Mouse (Mus musculus): ENCODE data around the gene 1700102P08Rik.
A peak's percentile ranks its signal among the peaks of the same experiment; 100 is the strongest.

The 1700102P08Rik gene

DNA sequence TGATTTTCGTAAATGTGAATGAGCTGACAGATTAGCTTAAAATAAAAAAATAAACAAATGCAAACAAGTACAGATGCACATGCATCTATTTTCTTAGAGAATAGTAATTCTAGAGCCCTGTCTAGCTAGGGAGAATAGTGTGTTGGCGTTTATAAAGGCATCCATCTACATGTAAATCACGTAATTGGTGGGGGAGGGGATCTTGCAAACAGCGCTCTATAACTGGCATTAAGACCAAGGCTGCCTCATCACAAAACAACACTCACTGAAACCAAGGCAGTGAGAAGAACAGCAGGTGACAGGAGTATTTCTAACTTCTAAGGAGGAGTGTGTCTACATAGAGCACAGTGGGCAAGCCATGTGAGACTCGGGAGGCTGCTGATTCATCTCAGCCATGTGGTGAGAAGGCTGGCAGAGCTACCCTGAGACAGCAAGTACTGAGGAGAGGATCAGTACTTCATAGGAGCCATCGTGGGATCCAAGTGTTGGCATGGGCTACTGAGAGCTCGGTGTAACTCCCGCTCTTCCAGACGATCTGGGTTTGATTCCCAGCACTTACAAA is 18.9 kb downstream of the 1700102P08Rik start:
- no peak for DNase-seq (ENCODE audit: low read depth, low spot score)

DNA sequence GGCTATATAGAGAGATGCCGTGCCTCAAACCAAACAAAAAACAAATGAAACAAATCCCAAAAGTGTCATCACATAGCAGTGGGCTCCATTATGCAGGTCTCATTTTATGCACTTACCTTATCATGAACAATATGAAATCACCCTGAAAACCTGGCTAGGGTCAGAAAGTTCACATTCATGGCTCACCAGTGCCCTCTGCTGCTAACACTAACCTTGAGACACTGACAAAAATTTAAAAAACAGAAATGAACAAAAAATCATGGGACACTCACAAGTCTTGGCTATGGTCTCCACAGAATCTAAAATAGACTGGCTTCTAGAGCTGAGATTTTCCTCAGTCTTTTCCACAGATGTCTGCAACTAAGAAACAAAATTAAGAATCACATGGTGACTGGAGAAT is 19.6 kb downstream of the 1700102P08Rik start:
- DNase-seq (ENCODE audit: low read depth, low spot score): no peak

DNA sequence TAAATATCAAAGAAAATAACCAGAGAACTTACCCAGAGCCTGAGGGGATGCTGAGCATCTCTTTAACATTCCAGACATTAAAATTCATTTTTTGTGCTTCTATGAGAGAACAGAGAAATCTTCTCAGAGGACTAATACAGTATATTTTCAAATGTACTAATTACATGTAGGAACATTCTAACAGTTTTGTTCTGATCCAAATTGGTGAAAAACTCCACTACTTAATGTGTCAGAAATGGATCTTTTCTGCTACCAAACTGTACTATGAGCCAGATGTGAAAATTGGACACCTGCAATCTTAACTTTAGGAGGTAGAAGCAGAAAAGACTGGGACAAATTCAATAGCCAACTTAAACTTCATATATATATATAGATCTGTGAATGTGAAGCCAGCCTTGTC is 35.8 kb downstream of the 1700102P08Rik start, which contains the start of gene Ccdc36:
Gene Ccdc36 (minus strand): TSS at position 101 of the 400 bp plus-strand sequence.
- DNase-seq (ENCODE audit: low read depth, low spot score): no peak

DNA sequence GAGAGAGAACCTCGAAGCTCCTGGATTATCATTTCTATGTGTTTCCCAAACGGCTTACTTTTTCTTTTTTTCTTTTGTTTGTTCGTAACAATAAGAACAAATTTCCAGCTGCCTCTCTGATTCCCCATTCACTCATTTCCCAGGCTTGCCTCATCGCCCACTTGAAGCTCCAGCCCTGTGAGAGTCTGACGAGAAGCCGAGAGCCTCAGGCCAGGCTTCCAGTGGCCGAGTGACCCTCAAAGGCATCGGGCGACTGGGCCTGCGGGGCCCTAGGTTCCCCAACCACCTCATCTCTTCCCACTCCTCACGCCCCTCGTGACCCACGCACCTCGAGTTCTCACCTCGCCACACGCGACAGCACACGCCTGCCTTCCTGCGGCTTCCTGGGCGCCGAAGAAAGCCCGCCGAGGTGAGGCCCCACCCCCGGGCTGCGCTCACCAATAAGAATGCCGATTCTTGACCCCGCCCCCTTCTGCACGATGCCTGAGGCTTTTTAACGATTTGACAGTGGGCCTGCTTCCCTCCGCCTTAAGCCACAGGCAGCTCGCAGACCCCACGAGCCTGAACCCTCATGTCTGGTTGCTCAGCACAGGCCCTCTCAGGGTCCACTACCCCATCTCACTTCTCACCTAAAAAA is 38.9 kb downstream of the 1700102P08Rik start:
- DNase-seq (ENCODE audit: low read depth, low spot score): no peak

DNA sequence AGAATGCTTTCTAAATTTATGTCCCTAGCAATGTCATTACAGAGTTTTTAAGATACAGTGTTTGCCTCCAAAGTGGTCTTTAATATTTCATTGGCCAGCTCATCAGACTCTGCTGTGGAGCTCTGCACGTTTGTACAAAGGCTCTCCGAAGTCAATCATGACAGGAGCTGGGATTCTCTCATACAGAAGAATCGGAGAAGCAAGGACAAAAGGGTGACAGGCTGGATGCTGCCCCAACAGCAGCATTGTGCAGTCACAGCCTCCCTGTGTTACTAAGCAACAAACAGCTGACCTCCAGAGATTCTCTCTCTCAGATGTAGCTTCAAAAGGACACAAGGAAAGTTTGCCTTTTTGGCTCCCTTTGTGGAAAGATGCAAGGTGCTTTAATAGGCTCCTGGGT is 43.6 kb downstream of the 1700102P08Rik start, which contains the start of gene BC048562:
Gene BC048562 (plus strand): TSS at position 301 of the 400 bp plus-strand sequence.
- no peak for DNase-seq (ENCODE audit: low read depth, low spot score)

DNA sequence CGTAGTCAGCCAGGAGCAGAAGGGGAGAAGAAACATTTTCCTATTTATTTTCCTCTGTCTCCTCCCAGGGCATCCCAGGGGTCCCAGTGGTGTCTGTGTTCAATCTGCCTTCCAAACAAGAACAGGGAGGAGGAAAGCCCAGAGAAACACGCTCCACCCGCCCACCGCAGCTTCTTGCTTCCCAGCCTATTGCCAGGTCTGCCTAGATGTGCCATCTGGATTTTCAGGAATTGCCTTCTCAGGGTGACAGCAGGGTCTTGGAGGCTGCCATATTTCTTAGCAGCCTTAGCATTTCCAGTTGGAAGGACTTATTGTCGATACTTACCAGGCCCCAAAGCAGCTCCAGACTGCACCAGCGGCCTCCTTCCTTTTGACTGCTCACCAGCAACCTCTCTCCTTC is 46.6 kb downstream of the 1700102P08Rik start:
- DNase-seq (ENCODE audit: low read depth, low spot score): no peak

DNA sequence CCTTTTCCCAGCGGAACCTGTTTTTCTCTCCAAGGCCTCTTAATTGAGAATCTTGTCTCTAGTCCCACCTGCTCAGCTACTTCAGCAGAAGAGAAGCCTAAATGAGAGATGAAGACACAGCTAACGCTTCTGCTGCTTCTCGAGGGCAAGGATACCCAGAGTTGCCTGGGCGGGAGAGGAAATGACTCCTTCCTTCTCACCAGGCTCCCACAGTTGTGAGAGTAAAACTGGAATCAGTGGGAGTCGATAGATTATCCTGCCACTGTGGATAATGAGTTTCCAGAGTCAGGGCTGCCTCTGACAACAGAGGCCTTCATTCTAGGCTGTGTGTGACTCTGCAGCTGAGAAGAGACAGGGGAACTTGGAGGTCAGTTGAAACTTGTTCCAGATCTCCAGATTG is 47.9 kb downstream of the 1700102P08Rik start:
- no peak for DNase-seq (ENCODE audit: low read depth, low spot score)

DNA sequence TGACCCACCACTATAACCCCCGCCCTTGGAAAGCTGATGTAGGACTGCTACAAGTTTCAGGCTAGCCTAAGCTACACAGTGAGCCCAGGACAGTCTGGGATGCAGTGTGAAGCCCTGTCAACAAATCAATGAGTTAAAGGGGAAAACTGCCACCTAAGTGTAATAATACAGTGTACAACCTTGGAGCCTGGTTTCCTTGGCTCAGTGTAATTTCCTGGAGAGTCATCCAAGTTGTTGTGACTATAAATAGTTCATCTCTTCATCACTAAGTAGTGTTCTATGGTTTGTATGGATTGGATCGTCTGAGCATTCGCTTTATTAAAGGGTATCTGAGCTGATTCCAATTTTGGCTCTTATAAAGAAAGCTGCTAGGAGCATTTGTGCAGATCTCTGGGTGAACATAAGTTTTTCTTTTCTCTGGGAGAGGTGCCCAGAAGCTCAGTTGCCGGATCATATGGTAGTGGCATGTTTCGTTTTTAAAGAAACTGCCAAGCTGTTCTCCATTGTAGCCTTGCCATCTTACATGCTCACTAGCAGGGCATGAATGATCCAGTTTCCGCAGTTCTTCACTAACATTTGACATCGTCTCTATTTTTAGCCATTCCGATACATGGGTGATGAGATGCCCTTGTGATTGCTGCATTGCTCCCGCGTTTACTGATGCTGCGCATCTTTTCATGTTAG is 48.8 kb downstream of the 1700102P08Rik start:
- no peak for DNase-seq (ENCODE audit: low read depth, low spot score)

DNA sequence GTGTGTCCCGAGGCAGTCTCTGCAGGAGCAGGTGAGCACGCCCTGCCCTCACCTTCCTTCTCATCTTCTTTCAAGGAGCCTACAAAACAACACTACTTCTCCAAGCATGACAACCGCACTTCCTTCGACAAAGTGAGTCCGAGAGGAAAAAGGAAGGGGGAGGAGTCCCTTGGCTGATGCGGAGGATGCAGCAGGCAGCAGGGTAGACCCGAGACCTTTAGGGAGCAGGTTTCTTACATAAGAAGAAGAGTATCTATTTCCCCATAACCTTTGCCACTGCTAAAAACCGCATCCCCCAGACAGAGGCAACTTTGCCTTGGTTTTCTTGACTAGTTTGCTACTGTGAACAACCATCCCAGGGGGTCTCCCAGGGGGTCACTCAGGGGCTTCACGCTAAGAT is 52.5 kb downstream of the 1700102P08Rik start:
- no peak for DNase-seq (ENCODE audit: low read depth, low spot score)

DNA sequence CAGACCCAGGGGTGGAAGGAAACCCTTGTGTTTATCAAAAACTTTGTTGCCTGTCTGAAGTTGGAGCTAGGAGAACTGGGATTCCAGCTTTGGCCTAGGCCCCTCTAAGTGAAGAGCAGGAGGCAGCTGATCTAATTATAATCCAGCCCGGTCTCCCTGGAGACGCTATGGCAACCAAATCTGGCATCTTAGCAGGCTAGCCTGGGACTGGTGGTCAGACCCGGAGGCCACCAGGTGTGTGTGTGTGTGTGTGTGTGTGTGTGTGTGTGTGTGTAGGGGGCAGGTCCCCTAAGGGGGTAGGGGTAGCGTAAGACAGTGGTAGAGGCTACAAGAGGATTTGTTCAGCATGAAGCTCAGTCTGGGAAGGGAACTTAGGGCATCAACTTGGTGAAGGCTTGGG is 57.3 kb downstream of the 1700102P08Rik start:
- no peak for DNase-seq (ENCODE audit: low read depth, low spot score)

DNA sequence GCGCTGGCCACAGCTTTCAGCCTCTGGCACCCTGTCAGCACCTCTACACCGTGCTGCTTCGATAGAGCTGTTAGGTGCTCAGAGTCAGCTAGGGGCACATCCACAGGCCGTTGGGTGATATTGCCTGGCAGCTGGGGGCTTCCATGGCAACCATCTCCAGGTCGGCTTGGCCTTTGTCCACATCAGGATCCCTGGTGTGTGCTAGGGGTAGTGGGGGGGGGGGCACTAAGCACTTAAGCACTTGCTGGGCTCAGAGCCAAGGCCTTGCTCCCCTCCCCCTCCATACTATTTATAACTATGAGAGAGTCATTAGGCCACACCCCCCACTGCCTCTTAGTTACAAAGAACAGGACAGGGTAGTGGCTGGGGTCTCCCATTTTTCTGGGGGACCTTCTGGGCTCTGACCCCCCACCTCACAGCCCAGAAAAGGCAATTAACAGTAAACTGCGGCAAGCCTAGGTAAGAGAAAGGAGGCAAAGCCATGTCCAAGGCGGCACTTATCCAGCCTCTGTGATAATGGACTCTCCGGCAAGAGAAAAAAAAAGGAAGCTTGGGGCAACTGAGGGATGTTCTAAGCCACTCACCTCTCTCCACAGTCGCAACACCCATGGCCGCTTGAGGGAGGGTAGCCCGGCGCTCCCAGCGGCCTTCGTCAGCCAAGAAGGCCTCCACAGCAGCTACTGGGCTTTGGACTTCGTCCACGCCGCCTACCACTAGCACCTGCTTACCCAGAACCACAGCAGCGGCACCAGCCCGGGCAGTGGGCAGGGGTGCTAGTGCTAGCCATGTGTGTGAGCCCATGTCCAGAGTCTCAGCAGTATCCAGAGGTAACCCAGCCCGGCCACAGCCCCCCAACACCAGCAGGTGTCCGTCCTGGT is 57.9 kb downstream of the 1700102P08Rik start:
- no peak for DNase-seq (ENCODE audit: low read depth, low spot score)

DNA sequence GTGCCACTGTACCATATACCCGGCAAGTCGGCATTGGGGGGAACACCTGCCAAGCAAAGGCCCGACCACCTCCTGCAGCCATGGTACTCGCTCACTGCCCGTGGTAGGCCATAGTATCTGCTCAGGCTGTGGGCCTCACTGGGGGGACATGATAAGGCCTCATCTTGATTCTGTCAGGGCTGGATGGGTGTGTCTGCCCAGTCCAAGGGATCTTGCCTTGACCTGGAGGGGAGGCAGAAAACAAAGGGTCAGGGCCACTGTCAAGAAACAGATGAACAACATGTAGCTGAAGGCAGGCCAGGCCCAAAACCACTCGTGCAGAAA is 58.5 kb downstream of the 1700102P08Rik start:
- DNase-seq (ENCODE audit: low read depth, low spot score): no peak

DNA sequence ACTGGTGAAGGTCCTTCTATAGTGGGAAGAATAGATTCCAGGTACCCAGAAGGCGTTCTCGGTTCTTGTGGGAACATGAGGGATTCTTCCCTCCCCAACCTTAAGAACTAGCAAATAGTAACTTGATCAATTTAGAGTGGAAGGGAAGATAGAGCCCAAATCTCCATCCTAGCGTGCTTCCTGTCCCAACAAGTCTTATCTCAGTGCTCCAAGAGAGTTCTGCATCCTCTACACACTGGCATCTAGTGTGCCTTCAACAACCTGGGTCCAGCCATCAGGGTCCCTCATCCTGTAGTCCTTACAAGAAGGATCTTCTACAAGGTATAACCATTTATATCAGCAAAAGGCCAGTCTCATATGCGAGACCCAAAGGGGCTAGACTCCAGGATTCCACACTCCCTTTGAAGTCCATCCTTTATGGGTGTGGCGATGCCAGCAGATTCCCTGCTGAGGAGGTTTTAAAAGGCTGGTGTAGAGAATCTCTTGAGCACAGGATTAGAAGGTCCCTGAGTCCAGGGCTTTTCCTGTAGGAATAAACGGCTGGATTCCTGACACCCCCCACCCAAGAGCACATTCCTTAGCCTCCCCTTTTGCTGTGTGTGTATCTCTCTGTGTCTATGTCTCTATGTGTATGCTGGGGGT is 59.0 kb downstream of the 1700102P08Rik start:
- DNase-seq (ENCODE audit: low read depth, low spot score): no peak

DNA sequence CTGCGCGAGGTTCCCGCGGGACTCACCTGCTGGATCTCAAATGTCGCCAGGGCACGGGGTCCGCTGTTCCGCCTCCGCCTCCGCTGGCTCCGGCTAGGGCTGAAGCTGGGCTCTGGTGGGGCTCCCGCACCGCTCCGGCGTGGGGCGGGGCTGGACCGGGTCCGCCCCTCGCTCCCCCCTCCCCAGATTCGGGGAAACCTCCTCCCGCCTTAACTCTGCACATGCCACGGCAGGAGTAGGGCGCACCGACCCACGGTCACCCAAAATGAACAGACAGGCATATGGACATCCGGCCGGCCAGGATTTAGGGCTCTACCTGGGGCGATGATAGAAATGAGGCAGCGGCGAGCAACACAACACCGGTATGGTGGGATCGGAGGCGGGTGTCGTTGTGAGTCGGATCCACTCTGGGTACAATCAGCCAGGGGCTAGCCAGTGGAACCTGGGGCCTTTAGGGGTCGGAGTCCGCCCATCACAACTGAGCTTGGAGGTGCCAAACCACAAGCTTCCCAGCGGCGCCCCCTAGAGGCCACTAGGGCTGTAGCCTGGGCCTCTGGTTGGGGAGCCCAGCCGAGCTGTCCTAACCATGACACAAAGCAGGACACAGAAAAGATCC is 59.8 kb downstream of the 1700102P08Rik start:
- peak; percentile 79 for DNase-seq (ENCODE audit: low read depth, low spot score)

DNA sequence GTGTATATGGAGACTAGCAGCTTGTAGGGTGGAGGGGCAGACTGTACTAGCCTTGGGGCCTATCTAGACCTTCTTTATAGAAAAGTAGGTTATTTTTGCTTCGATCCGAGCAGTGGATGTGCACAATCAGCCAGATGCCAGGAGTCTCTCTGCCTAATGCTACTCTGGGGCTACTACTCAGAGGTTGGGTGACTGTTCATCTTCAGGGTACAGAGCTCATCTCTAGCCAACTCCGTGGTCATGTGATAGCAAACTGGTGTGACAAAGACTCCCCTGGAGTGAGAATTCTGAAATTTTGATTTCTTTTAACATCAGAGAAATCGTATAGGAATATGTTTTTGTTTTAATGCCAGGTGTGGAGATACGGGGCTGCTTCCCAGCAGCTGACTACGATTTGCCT is 60.3 kb downstream of the 1700102P08Rik start:
- no peak for DNase-seq (ENCODE audit: low read depth, low spot score)

DNA sequence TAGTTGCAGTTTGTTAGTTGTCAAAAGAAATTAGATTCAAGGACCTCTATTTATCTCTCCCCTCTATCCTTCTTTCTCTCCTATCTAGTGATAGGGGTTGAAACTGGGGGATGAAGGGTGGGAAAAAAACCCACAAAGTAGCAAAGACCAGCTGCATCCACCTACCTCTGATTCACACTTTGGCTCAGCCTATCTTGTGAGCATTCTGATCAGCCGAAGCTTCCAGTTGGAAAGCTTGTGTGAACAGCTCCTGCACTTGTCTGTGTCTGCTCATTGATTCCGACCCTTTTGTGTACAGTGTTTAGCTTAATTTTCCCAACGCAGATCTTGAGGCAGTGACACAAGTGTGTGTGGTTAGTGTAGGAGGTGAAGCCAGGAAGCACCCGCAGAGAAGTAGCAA is 60.9 kb downstream of the 1700102P08Rik start:
- no peak for DNase-seq (ENCODE audit: low read depth, low spot score)

DNA sequence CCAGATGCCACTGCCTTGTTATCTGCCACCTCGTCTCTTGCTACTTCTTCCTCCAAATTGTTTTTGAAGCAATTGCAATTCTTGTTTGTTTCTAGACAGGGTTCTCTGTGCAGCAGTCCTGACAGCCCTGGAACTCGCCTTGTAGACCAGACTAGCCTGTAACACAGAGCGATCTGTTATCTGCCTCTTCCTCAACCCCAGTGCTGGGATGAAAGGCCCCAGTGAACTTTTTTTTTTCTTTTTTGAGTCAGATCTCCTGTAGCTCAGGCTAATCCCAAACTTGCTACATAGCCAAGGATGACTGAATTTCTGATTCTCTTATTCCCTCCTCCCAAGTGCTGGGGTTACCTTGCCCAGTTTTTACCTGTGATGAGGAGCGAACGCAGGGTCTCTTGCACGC is 61.8 kb downstream of the 1700102P08Rik start:
- DNase-seq (ENCODE audit: low read depth, low spot score): no peak

DNA sequence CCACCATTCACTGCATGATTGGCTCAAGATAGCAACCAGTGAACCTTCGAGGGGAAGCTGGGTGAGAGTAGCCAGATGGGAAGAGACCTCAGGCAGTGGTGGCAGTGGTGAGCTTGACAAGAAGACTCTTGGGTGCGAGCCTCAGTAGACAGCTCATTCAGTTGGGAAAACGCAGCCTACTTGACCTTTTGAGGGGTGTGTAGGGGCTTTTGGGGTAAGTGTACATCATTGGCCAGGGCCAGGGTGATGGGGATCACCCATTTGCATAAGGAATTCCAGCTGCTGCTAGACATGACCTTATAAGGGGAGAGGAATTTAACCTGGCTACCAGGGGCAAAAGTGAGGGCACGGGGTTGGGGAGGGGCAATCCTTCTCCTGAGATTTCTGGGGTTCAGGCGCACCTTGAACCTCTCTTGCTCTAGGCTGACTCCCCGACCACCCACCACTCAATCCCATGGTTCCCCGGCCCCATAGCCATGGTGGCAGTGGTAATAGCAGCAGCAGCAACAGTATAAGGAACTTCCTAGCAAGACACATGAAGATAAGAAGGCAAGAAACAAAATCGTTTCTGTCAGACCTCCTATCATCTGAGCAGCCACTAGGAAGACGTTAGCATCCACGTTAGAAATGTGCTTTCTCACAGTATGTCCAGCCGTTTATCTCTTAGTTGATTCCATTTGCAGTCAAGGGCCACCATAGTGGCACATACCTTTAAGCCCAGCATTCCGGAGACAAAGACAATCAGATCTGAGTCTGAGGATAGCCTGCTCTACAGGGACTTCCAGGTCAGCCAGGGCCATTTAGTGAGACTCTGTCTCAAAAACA is 63.4 kb downstream of the 1700102P08Rik start:
- DNase-seq (ENCODE audit: low read depth, low spot score): no peak

DNA sequence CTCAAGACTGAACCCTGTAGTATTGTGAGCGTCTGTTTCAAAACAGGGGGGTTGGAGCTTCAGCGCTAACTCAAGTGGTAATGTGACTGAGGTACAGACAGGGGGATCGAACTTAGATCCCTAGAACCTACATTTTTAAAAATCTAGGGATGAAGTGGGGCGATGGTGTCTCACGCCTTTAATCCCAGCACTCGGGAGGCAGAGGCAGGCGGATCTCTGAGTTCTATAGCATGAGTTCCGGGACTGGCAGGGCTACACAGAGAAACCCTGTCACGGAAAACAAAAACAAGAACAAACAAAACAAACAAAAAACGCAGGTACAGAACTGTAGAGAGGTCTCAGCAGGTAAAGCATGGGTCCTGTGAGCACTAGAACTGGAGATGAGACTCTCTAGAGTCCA is 64.3 kb downstream of the 1700102P08Rik start:
- DNase-seq (ENCODE audit: low read depth, low spot score): no peak

DNA sequence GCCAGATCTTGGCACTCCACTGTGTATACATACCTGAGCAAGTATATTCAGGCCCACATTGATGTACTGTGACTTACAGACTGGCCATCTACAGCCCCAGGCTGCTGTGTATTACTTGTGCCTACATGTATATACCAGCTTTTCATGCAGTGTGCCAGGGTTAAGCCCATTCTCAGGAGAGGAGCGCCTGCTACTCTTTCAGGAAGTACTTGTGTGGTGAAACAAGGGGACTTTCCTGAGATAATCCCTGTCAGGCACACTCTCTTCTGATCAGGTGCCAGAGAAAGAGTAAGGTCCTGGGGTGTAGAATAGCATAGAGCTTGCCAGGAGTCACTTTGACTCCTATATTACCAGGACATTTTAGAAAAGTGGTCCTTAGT is 67.3 kb downstream of the 1700102P08Rik start:
- DNase-seq (ENCODE audit: low read depth, low spot score): no peak

Measured in CD4-positive helper T cell, adult 2 months (primary cell).